Comparison of ENCODE assay signal across 9 mouse cellular contexts in the genomic region with DNA sequence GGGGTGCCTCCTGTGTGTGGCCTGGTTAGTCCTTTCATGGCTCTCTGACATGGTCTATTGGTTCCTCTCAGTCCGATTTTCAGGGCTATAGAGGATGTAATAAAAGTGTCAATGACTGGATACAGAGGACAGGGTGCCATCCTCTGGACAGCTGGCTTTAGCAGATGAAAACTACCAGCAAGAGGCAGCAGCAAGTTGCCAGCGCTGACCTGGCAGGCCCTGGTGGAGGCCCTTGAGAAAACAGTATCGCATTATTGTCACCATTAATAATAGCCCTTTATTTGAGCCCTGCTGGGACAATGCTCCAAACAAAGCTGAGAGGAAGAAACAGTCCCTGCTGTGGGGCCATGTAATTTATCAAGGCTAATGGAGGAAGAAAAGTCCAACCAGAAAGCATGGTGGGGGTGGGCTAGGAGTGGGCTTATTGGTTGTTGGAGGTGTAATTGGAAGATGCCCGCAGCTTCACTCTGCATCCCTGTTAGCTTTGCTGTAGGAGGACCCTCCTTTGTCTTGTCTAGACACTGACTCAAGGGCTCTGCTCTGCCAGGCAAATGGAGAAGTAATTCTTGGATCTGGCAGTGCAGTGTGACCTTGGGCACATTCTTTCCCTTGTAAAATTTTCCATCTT.
DNase-seq lines count a peak whose midpoint lies in the region; ATAC-seq and TF ChIP-seq lines count a peak whose summit lies in the region.
"Had no signal": no experiment of that assay in that cellular context is flagged by ENCODE, and none has a peak within 500 bp of the region (broad histone marks: within the 10 kb centered on the region; RNA-seq: fewer than 3 reads in every experiment).

No protein-coding gene starts in this region.

- WGBS in forebrain, embryonic 15.5 days = 9% methylated on average over 4 of the region's 4 CpGs

- intact Hi-C loops in gastrocnemius, adult 2 months (cut with DNase I) = no loop called here

- no peak overlapping the region for H3K9ac ChIP-seq in forebrain, embryonic 15.5 days (replicated peaks)
- H3K9ac ChIP-seq: lung, embryonic 15.5 days had no signal

- no peaks in the 10 kb centered on the region for H3K27me3 ChIP-seq in forebrain, embryonic 15.5 days
- H3K27me3 ChIP-seq: lung, embryonic 15.5 days had no signal

- TF ChIP-seq CTCF in gastrocnemius, adult 2 months (IDR thresholded peaks at IDR 0.05) = peak; percentile 11; the same call in 1 of the 2 replicates

- ATAC-seq in forebrain, embryonic 15.5 days (replicated peaks) = peak; percentile 29; the same call in 1 of the 2 replicates

- no peak overlapping the region for H3K4me2 ChIP-seq in forebrain, embryonic 15.5 days (replicated peaks)
- H3K4me2 ChIP-seq: lung, embryonic 15.5 days had no signal

- no peaks in the 10 kb centered on the region for H3K9me3 ChIP-seq in forebrain, embryonic 15.5 days
- H3K9me3 ChIP-seq: lung, embryonic 15.5 days had no signal

- H3K4me3 ChIP-seq in gastrocnemius, adult 2 months = no peak overlapping the region
- no peak overlapping the region for H3K4me3 ChIP-seq in forebrain, embryonic 15.5 days
- H3K4me3 ChIP-seq: lung, embryonic 15.5 days had no signal

- peak; percentile 38 for DNase-seq in gastrocnemius, adult 2 months
- no peak for DNase-seq in gastrocnemius, adult 18-20 months (ENCODE audit: low spot score)
- peak; percentile 44 for DNase-seq in adrenal gland, postnatal 14 days
- peak; percentile 40 to 48 for DNase-seq in left cerebral cortex, adult 9 months (ENCODE audit: low spot score in 2 of 2)
- DNase-seq in right cerebral cortex, postnatal 25 days = no peak
- no peak for DNase-seq in c-Kit-positive CD71-positive TER-119-positive erythroid progenitor cells, embryonic 14.5 days (ENCODE audit: low spot score)
- DNase-seq in thymus, postnatal 4 days = no peak

- H3K36me3 ChIP-seq in forebrain, embryonic 15.5 days = no peaks in the 10 kb centered on the region
- H3K36me3 ChIP-seq: lung, embryonic 15.5 days had no signal

- peaks cover 16% of the 10 kb centered on the region for H3K4me1 ChIP-seq in forebrain, embryonic 15.5 days

- H3K27ac ChIP-seq in gastrocnemius, adult 2 months = 0 out of 2 replicates have a peak overlapping the region, but pooled peaks have one; percentile 16
- H3K27ac ChIP-seq in forebrain, embryonic 15.5 days (replicated peaks) = peak overlapping the region; percentile 27
- H3K27ac ChIP-seq: lung, embryonic 15.5 days had no signal

Comparison
In these comparisons a context has a peak if more than half of its experiments do, and no peak if none do; other contexts are left out.
1. DNase-seq: peak in gastrocnemius, adult 2 months (single experiment), adrenal gland, postnatal 14 days (single experiment) and left cerebral cortex, adult 9 months (2 of 2); none in gastrocnemius, adult 18-20 months (single experiment), right cerebral cortex, postnatal 25 days (single experiment), c-Kit-positive CD71-positive TER-119-positive erythroid progenitor cells, embryonic 14.5 days (single experiment) and thymus, postnatal 4 days (single experiment).